Mouse (Mus musculus): ENCODE results near the gene Gm13023. TPM values are rescaled to one million over a fixed set of nuclear protein-coding genes. Genes with fewer than 3 reads are reported as not detected.

Gm13023 gene
- polyA plus RNA-seq (2012; rRNA removed), result not detected in 2 replicates

DNA sequence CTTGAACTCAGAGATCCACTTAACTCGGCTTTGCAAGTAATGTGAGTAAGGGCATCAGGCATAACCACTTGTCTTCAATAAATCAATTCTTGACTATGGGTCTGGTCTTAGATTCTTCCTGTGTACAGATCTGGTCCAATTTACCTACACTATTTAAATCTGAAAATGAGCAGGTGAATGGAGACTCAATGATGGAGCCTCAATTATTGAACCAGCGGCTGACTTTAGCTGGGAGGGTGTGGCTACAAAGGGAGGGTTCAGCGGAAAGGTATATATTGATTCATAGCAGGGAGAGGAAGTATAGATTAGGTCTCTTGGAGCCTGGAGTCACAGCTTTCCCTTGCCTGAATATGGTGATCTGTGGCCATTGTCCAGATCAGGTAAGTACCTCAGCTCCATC is at the start of gene Gm13023:
TSS of gene Gm13023 (plus strand) at position 301 of the 400 bp plus-strand sequence.

DNA sequence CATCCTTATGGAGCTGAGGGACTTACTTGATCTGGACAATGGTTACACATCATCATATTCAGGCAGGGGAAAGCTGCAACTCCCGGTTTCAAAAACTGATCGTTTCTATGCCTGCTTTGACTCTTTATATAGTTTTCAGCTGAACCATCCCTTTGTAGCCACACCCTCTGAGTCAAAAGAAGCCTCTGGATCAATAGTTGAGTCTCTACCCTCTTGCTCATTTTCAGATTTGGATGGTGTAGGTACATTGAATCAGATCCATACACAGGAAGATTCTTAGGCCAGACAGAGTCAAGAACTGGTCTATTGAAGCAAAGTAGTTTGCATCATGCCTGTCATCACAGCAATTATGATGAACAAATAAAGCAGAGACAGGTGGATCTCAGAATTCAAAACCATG is 26.8 kb downstream of the Gm13023 start, which contains the start of gene Gm13084:
TSS of gene Gm13084 (minus strand) at position 101 of the 400 bp plus-strand sequence.

Other genes starting within 250 kb of the Gm13023 start
- gene BC080695, start 237.7 kb upstream of the Gm13023 start, polyA plus RNA-seq (2012; rRNA removed), result not detected in 2 replicates
- gene Gm13057, start 237.6 kb upstream of the Gm13023 start, polyA plus RNA-seq (2012; rRNA removed), result not detected in 2 replicates
- gene Gm13083, start 174.3 kb upstream of the Gm13023 start, polyA plus RNA-seq (2012; rRNA removed), result not detected in 2 replicates
- gene Gm13088, start 132.1 kb upstream of the Gm13023 start, polyA plus RNA-seq (2012; rRNA removed), result not detected in 2 replicates
- gene Gm13089, start 86.6 kb upstream of the Gm13023 start, polyA plus RNA-seq (2012; rRNA removed), result not detected in 2 replicates
- gene Gm13078, start 69.9 kb upstream of the Gm13023 start, polyA plus RNA-seq (2012; rRNA removed), result not detected in 2 replicates
- not detected in 2 replicates for gene Gm13084, start 26.7 kb downstream of the Gm13023 start, polyA plus RNA-seq (2012; rRNA removed)
- not detected in 2 replicates for gene Gm13103, start 57.1 kb downstream of the Gm13023 start, polyA plus RNA-seq (2012; rRNA removed)
- not detected in 2 replicates for gene Pramef6, start 111.0 kb downstream of the Gm13023 start, polyA plus RNA-seq (2012; rRNA removed)
- not detected in 2 replicates for gene Pramef25, start 161.7 kb downstream of the Gm13023 start, polyA plus RNA-seq (2012; rRNA removed)
- gene Gm13101, start 177.6 kb downstream of the Gm13023 start, polyA plus RNA-seq (2012; rRNA removed), result not detected in 2 replicates
- gene Pramef17, start 205.0 kb downstream of the Gm13023 start, polyA plus RNA-seq (2012; rRNA removed), result not detected in 2 replicates